Mouse (Mus musculus) heart, postnatal 14 days (tissue): ENCODE measurements at regions not wholly inside any gene's neighbourhood (a gene's known extent, or its start where the extent isn't known, plus 50 kb on each side); places are given as distances from the start of the nearest gene placed in this dataset.

Experiments used
- DNase-seq, 2 experiments: peaks; one replicate each; pipeline ENCODE4 v3.0.0; 2021 to 2022
- intact Hi-C: fragments of 180-260 bp; cut with DNase I; formaldehyde crosslinking; loops from one replicate; pipeline ENCODE4 v1.15.1; 2025

DNA sequence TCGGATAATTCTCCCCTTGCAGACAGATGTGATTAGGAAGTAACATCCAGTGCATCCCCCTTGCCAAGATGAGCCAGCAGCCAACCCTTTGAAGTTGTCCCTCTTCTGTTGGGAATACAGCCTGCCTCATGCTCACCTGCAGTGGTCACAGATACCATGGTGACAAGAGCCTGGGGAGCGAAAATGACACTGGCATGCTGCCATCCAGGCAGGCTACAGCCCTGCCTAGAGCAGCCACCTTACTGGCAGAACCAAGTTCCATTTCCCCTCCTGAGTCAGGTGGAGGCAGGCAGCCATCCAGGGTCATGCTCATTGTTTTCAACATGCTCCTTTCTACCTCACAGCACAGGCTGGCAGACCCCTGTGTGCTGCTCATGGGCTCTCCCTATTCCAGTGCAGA lies 661.6 kb downstream of the Defb40 start:
- DNase-seq: no peak
- intact Hi-C loops: no loop called here

DNA sequence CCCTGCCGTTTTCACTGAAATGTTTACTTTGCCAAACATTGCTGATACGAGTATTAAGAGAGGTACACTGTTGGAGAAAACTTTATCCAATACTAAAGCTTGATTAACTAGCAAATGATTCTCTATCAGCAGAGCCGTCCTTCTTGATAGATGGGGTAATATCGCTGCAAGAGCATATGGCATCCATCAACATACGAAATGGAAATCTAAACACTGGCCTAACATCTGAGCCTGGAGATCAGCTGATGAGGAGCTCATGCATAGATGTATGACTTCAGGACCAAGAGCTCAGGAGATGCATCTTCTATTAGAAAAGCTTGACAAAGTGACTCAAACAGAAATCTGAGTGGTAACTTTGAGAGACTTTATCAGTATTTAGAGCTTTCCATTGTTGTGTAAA lies 666.5 kb downstream of the Defb40 start:
- no peak for DNase-seq
- intact Hi-C loops: no loop called here

DNA sequence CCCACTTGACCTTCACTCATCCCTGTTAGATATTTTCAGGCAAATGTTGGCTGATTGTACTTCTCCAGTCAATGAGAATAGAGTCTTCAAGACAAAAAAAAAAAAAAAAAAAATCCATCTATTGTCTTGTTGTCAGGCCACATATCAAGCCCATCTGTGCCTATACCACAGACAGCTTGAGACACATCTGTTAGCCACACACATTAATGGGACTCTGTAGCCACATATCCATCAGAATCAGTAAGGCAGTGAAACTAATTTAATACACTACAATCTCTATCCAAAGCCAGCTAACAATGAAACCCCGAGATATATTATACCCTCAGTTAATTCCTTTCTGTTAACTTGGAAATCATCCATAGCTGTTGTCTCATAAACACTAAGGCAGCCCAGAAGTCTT lies 667.1 kb downstream of the Defb40 start:
- DNase-seq: no peak
- intact Hi-C loops: no loop called here

DNA sequence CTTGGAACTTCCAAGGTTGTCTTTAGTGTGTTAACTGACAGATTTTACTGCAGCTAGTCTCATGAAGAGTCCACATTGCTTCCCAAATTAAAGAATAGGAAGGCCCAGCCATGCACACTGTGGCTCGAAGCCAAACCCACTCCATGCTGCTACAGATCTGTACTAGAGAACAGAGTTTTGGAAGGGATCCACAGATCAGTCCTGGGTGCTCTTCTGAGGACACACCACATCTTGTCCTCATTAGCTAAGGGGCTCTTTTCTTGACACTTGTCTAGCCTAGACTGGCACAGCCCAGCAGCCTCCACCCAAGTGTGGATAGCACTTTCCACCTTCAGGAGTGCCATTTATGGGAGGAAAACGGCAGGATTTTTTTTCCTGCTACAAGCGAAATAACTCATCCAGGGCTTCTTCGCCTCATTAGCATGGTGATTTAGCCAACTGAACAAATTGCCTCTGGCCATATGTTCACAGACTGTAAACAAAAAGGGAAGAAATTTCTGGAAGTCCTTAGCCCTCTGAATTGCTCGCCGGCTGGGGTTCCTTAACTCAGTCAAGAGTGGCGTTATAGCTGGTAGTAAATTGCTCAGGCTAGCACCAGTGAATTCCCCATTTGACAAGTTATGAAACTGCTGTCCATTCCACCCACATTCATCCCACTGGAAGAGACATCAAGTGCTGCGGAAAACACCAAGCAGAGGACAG lies 690.4 kb downstream of the Defb40 start:
- no peak for DNase-seq
- intact Hi-C loops: no loop called here

DNA sequence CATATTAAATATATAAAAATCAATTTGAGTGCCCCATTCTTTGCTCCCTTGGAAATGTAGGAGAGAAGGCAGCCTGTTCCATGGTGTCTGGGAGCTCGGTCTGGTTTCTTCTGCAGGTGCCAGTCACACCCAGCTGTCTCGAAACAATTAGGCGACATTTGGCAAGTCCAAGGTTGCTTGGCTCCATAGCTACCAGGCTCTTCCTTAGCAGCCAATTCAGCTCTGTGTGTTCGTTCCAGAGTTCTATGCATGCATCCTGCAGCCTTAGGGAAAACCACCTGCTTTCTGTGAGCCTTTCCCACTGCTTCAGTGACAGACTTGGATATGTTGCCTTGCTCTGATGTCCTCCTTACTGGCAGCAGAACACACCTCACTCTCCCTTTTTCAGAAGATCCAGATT lies 698.1 kb downstream of the Defb40 start:
- no peak for DNase-seq
- intact Hi-C loops: no loop called here

DNA sequence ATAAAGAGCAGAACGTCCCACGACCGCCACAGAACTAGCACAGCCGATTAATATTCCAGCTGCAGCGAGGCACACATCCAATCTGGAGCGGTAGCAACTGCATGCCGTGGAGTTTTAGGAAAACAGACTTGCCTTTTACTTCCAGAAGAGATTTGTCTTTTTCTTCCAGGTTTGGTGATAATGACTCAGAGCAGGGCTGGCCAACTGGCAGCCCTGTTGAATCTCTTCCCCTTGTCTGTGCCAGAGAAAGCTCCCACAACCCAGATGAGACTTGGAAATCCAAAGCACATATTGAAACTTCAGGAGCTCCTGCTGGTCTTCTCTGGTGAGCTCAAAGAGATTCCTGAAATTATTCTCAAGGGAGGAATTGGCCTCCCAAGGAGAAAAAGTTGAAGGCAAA lies 709.8 kb downstream of the Defb40 start:
- intact Hi-C loops: no loop called here
- DNase-seq: no peak

DNA sequence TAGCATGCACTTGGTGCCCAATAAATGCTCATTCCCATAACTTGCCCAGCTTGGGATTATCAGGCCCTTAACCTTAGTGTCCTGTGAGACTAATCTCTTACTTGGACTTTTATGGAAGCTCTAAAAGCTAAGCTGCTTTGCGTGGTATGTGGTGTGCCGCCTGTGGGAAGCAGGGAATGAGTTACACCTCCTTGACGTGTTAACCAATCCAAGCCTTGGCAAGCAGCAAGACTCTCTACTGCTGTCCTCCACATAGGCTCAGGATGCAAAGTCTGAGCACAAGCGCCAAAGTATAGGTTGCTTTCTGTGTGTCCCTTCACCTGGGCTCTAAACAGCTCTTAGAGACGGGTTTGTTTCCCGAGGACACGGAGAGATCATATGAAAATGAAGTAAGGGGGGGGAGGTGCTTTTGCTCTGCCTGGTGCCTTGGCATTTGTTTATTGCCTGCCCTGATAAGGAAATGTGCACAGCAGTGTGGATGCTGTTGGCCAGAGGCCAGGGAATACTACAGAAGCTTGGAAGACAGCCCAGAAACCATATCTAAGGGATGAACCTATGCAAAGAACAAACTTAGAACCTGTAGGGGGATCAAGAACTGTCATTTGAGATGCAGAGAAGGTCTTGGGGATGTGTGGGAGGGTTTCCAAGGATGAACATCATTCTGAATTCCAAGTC lies 719.6 kb downstream of the Defb40 start:
- no peak for DNase-seq
- intact Hi-C loops: no loop called here

DNA sequence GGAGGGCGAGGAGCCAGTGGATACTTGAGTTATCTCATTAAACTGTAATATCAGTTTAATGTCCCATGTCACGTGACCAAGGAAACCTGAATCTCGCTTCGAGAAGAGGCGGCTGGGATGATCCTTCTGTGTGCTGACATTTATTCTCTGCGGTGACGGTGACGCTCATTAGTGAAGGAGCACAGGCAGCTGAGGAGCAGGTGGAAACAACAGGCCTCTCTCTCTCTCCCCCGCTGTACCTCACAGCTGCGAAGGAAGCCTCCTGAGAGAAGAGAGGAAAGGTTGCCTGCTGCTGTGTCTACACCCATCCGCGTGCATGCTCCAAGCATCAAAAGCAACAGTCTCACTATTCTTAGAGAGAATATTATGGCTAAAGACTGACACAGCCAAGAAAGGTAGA lies 731.8 kb downstream of the Defb40 start:
- no peak for DNase-seq
- intact Hi-C loops: no loop called here

DNA sequence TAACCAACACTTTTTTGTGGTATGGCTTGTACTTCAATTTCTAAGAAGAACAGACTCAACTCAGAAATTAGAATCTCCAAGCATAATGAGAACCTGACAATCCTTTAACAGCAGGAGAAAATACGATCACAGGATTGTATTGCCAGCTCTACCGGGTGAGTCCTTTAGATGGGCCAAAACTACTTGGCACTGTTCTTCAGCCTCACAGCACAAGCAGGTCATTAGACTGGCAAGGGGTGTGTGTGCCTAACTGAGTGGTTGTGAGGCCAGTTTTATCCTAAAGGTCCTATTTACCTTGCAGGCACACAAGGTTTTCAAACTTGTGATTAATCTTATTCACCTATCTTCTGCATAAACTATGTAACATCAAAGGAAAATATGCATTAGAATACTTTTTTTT lies 760.5 kb downstream of the Defb40 start:
- no peak for DNase-seq

DNA sequence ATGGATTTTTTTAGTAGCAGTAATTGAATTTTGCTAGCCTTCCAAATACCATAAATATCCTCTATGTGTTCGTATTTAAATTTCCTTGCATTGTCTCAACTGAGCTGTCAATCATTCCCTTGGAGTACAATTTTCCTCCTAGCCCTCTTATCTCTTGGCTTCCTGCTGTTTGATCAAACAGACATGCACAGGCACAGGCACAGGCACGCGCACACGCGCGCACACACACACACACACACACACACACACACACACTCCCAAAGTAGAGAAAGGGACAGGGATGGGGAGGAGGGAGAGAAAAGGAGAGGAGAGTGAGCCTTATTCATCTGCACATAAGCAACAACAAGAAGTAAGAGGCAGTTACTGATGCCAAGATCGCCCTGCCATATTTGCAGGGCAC lies 760.9 kb downstream of the Defb40 start:
- no peak for DNase-seq
- intact Hi-C loops: no loop called here

More for the DNA sequence above, 760.5 kb downstream of the Defb40 start:
- intact Hi-C loops: no loop called here

DNA sequence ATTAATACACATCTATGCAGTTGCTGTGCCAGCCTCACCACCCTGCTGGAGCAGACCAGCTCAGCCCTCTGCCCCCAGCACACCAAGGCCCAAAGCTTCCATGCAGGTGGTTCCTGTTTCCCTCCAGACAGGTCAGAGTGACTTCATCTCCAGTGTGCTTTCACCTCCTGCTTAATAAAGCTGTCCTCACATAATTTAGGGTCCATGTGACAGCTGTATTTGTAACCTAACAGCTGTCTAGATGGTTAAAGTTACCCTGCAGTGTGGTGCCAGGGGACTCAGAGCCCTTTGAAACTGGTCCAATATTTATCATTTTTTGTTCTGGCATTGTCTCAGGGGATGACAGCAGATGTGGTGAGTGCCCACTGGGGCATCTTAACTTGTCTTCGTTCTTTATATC lies 761.5 kb downstream of the Defb40 start:
- intact Hi-C loops: no loop called here

DNA sequence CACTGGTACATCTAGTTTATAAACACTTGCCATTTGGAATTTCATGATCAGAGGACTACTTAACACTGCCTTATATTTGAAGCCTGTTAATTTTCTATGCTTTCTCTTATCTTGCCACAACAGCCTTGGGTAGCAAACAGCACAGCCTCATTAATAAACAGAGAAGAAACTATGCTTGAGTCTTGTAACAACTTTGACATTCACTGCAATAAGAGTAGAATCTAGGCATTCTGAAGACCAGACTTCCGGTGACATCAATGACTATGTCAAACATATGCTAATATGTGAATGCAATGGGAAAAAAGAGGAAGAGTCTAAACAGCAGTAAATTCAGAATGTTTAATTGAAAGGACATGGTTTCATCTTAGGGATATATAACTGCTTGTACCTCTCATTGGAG lies 768.0 kb downstream of the Defb40 start:
- DNase-seq: no peak
- intact Hi-C loops: no loop called here

More for the DNA sequence above, 761.5 kb downstream of the Defb40 start:
- DNase-seq: no peak

DNA sequence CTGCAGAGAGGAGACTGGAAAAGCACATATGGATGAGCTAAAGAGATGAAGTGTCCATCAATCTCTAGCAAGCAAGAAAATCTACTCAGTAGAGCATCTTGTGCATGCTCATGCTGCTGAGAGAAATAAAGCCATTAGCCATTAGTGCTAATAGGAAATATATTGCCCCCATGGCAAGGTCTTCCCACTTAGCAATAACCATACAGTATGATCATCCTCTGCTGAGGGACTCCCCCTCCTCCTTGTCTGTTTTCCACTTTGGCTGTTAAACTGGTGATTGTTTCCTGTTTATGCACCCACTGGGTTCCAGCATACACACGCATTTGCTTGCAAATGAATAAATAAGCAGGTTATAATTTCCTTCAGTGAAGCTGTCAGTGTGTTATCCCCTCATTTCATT lies 769.4 kb downstream of the Defb40 start:
- no peak for DNase-seq
- intact Hi-C loops: no loop called here

DNA sequence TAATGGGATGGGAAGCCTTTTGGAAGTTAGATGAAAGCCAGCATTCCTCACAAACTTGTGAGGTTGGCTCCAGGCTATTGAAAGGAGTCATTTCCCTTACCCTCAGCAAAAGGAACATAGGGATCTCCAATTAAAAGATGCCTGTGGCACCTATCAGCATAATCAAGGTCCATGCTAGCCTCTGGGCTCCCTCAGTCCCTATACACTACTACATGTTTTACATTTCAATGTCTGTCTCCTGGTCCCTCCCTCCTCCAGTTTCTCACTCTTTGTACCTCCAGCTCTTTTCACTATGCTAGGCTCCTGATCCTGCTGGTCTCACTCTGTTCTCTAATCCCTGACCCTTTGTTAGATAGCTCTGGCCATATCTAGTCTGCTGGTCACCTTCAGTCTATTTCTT lies 790.6 kb downstream of the Defb40 start:
- intact Hi-C loops: no loop called here
- DNase-seq: no peak

DNA sequence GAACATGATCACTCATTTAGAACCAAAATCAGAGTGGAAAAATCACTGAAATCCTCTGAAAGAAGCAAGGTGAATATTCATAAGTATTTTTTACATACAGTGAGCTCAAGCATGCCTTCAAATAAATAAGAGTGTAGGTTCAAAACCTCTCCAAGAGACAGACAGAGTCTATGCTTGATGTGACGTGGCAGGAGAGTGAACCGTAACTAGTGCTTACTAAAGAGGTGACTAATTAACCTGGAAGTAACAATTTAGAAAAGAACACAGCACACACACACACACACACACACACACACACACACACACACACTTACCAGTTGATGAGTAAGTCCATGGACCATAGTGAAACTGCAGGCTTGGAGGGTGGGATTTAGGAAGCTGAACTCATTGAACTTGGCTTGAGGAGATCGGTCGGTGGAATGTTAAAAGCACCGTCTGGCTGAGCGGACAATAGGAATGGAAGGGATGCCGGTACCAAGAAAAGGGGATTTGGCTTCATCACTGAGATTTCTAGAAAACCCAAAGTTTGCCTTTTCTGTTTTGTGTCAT lies 802.4 kb downstream of the Defb40 start:
- DNase-seq: no peak
- intact Hi-C loops: no loop called here

DNA sequence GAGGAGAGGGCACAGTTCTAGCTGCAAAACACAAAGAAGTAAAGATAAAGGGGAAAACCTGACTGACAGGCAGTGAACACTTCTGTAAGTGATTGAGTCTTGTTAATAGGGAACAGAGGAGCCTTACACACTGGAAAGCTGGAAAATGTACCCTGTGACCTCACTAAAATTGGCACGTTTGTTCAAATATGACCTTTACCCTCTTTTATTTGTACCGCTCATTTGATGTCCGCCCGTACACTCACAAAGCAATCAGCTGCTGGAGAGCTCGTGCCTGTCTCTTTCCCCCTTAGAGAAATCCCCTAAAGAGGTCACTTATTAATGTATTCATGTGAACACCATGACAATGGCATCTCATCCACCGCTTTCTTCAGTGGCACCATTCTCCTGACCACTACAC lies 819.4 kb downstream of the Defb40 start:
- no peak for DNase-seq
- intact Hi-C loops: no loop called here

DNA sequence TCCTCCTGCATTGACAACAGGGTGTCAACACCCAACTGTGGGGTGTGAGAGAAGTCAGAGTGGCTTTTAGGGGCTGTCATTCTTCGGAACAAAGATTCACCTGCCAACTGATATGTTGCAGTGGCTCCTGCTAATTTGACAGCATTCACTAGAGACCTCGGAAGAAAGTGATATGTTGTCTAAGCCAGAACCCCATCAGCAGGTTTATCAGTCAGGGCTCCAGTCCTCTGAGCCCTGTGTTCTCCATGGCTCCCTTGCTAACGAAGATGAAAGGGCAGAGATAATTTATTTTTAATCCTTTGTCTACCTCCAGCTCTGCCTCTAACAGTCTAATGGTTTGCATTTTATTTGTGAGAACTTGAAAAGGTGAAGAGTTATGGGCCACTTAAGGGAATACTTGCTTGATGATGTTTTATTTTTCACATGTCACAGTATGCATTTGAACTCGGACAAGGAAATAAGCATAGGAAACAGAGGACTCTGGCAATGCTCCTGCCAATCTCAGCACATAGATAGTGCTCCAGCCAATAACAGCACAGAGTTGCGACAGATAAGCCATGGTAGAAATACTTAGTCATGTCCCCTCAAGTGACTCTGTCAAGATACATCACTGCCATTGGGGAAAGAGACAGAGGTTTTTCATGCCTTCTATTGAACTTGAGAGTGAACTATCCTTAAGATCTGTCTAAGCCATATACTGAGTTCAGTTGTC lies 862.6 kb downstream of the Defb40 start:
- intact Hi-C loops: no loop called here
- no peak for DNase-seq

DNA sequence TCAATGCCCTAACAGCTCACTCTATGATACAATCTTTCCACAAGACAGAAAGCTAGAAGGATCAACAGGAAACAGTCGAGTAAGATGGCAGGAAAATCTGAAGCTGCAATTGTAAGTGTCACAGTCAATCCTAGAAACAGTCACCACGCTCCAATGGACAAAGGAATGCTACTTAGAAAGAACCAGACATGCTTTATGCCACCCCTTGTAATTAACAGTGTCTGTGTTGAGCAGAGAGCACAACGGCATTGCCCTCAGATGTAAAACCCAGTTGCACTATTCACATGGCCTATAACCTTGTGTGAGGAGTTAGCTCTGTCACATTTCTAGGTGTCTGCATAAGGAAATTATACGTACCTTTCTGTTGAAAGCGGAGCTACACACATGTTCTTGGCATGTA lies 864.8 kb downstream of the Defb40 start:
- intact Hi-C loops: no loop called here
- no peak for DNase-seq

DNA sequence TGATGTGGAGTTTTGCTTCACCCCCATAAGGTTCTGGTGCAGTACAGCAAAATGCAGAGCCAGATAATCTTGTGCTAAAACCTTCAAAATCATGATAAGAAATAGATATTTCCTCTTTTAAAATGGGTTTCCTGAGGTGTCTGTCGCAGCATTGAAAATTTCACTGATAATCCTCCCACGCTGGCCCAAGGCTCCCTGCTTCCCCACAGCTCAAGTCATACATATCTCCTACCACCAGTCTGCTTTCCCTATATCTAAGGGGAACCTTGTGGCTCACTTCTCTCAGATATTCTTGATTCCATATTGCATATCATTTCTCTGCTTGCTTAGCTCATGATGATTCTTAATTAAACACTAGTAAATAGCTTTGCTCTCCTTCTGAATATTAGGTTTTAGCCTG lies 868.6 kb downstream of the Defb40 start:
- intact Hi-C loops: no loop called here
- DNase-seq: no peak

DNA sequence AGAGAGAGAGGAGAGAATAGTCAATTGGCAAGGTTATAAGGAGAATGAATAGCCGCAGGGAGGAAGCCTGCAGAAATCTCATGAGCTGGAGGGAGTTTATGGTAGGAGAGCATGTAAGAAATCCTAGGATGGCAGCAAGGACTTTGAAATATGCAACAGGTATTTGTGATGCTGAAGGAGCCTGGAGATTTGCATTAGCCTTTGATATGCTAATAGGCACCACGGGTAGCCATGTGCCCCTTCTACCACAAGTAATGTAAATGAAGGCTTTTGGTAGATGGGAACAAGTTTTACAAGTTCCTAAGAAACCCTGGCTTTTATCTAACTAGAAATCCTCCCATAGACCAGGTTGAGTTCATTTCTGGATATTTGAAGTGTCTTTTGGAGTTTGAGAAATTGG lies 871.2 kb downstream of the Defb40 start:
- intact Hi-C loops: no loop called here
- DNase-seq: no peak

DNA sequence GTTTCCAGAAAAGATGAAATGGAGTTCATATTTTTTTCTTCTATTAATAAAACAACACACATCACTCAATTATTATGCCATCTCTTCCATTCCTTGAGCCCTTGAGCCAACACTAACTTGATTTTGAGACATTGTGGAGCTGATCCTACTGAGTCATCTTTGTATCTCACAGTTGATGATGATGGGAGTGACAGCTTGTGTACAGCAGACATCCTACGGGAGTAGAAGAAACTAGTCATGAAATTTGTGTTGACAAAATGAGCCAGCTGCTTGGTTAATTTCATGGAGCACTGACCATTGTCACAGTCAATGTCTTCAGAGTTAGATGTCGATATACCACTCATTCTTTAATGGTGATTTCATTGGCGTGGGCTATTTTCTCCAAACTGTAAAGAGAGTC lies 912.6 kb downstream of the Defb40 start:
- intact Hi-C loops: no loop called here
- no peak for DNase-seq

DNA sequence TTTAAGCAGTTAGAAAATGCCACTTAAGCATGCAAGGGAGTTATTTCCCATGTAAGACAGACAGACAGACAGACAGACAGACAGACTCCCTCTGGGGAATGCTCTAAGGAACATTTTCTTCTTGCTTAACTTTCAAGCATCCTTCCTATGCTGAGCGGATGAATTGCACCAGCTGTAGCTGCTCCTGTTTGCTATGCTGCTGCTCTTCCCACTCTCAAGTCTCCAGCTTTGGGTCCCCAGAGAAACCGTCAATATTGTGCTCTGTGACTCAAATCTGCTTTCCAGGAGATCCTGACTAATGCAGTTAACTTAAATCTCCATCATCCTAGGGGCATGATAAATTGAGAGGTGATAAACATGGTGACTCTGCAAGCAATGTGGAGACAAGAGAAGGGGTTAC lies 918.5 kb downstream of the Defb40 start:
- intact Hi-C loops: no loop called here
- no peak for DNase-seq
